Mouse (Mus musculus) thymus, postnatal 0 days (tissue): ENCODE results near the gene Usf3. TPM values are rescaled to one million over a fixed set of nuclear protein-coding genes. Genes with fewer than 3 reads are reported as not detected.
A peak's percentile ranks its signal among the peaks of the same experiment; 100 is the strongest.

ENCODE experiments used
- DNase-seq: peaks from one replicate; pipeline ENCODE4 v3.0.0-alpha.2; 2015; ENCODE audit warnings: low spot score
- polyA plus RNA-seq: library from polyadenylated mRNA; unstranded; fragments of >200 nt; fragmentation: Nextera tagmentation; extraction: Ambion mirVana; gene quantifications from 2 replicates; pipeline ENCODE4 v1.2.1, GENCODE M21; 2015

The Usf3 gene
- polyA plus RNA-seq, 1 experiment from 2014 or later: 2.9 TPM

GRCm38 (mm10) chr16:44233019-44233418 lies 60.0 kb downstream of the Usf3 start:
- DNase-seq: no peak

DNA sequence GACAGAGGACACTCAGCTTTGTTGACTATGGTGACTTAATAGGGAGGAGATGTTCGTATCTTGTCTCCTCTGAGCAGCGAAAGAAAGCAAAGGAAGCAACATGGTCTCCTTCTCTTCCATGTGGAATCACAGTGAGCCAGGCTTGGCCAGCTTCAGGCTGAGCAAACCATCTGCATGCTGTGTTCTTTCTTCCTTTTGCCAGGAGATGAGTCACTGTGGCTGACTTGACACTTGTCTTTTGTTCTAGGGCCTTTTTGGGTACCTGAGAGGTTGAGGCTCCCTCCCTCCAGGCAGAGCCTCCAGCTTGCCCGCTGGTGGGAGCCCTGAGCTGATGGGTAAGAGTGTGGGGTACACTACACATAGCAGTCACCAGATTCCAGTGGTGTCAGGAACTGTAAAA lies 64.8 kb downstream of the Usf3 start:
- no peak for DNase-seq

GRCm38 (mm10) chr16:44238835-44239263 lies 65.8 kb downstream of the Usf3 start:
- no peak for DNase-seq

- no peak for DNase-seq
These were observed 67.4 kb downstream of the Usf3 start for GRCm38 (mm10) chr16:44240406-44240805.

DNA sequence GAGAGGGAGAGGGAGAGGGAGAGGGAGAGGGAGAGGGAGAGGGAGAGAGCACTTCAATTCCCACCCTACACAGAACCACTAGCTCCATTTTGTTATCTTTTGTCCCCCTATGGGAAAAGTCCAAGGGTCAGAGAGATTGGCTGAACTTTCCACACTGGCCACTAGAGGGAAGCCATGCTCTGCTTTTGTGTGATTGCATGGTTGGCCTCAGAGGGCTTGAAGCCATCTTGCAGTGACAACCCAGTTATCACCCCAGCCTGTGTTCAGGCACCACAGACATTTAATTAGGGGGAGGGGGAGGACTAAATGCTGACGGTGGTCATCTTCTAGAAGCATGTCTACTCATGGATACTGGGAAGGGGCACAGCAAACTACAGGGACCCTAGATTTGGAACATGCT lies 69.6 kb downstream of the Usf3 start:
- peak; percentile 74 for DNase-seq

- DNase-seq: no peak
These were observed 70.3 kb downstream of the Usf3 start for GRCm38 (mm10) chr16:44243323-44243722.

- no peak for DNase-seq
These were observed 76.9 kb downstream of the Usf3 start for GRCm38 (mm10) chr16:44249985-44250384.

DNA sequence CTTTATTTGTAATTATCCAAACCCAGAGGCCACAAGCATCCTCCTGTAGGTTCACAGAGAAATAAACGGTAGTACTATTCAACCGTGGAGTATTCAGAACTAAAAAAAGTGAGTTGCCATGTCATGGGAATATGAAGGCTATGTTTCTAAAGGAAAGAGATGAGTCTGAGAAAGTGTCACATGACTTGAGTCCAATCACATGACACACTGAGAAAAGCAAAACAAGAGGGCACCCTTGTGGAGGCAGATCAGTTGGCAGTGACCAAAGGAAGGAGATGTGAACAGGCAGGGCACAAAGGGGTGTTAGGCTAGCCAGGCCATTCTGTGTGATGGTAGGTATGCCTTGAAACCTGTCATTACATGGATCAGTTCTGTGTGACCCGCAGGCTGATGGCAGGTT lies 79.7 kb downstream of the Usf3 start:
- no peak for DNase-seq

- DNase-seq: no peak
These were observed 81.0 kb downstream of the Usf3 start for GRCm38 (mm10) chr16:44253797-44254634.

GRCm38 (mm10) chr16:44254698-44255097 lies 81.7 kb downstream of the Usf3 start:
- DNase-seq: no peak

- no peak for DNase-seq
These were observed 84.4 kb downstream of the Usf3 start for GRCm38 (mm10) chr16:44257476-44257875.

DNA sequence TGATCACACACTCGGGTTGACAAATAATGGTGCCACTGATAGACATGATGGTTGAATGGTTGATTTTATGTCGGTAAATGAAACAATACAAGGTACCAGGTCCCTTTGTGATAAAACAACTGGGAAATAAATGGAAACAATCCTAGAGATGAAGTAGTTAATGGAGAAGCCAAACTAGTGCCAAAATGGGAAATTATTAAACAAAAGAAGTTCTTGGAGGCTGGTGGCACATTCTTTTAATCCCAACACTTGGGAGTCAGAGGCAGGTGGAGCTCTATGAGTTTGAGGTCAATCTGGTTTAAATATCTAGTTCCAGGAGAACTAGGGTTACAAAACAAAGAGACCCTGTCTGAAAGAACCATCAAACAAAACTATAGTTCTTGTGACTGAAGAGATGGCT lies 91.9 kb downstream of the Usf3 start:
- DNase-seq: no peak

- DNase-seq: no peak
These were observed 92.5 kb downstream of the Usf3 start for GRCm38 (mm10) chr16:44265562-44265961.

DNA sequence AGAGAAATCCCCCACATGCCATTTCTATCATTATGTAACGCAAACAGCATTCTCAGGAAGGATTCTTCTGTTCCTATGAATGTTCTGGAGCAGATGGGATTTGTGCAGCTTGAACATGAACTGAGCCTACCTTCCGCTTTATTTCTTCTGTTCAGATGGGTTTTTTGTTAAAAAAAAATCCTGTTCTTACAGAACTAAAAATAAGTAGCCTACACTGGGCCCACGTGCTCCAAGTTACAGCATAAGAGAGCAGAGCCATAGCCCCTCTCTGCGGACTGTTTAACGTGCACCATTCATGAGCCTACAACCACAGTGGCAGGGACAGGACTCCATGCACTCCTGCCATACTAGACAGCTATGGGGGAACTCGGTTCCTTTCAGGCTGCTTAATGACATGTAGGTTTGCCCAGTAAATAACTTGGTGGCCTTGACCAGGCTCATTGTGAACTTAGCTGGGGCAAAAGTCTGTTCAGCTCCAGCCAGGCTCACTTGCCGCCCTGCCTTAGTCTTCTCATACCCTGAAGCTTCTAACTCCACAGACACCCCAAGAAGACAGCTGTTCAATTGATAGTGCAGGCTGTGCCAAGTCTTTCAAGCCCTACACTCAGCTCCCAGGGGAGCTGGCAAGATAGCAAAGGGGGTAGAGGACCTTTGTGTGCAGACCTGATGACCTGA lies 95.6 kb downstream of the Usf3 start:
- DNase-seq: no peak

DNA sequence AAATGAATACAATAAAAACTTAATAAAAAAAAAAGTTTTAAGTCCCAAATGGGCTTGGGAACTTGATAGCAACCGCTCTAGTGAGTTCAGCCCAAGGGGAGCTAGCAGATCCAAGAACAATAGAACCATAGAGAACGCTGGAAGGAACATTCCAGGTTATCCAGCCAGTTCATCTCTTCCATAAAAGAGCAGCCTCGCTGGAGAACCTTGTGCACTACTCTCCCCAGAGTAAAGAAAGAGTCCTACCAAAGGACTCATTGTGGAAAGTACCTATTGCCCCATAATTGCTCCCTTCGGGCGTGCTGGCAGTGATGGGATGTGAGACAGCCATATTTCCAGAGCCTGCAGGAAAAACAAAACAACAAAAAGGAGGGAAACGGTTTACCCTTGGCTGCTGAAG lies 96.5 kb downstream of the Usf3 start:
- no peak for DNase-seq

DNA sequence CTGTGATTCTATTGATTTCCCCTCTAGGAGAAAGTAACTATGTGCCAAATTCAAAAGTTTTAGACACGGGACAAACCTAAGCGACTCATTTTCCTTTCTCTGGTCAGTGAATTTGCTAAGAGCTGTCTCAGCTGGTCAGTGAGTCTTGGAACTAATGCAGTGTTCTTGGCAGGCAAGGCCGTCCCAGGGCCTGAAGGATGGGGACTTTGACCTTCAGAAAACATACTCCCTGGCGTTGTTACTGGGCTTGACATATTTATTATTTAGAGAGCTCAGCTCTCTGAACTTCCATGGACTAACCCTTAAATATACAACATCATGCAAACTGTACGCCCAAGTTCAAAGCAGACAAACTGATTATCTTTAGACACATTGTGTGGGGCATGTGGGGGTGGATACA lies 97.6 kb downstream of the Usf3 start:
- DNase-seq: no peak

- DNase-seq: no peak
These were observed 98.5 kb downstream of the Usf3 start for GRCm38 (mm10) chr16:44271371-44272038.

Other genes starting within 250 kb of the Usf3 start
- gene Qtrt2, start 246.4 kb upstream of the Usf3 start, polyA plus RNA-seq: 15.3 and 16.0 TPM in 2 replicates
- gene Zdhhc23, start 193.5 kb upstream of the Usf3 start, polyA plus RNA-seq: 1.7 and 2.8 TPM in 2 replicates
- gene Gramd1c, start 109.9 kb upstream of the Usf3 start, polyA plus RNA-seq: 2.7 and 3.2 TPM in 2 replicates
- 44.0 and 47.0 TPM in 2 replicates for gene Atp6v1a, start 33.5 kb upstream of the Usf3 start, polyA plus RNA-seq
- 87.4 and 89.4 TPM in 2 replicates for gene Naa50, start 33.4 kb upstream of the Usf3 start, polyA plus RNA-seq
- 2.9 and 3.6 TPM in 2 replicates for gene Sidt1, start 159.9 kb downstream of the Usf3 start, polyA plus RNA-seq
- gene Spice1, start 173.9 kb downstream of the Usf3 start, polyA plus RNA-seq: 16.5 and 16.9 TPM in 2 replicates
- 0.16 and 0.22 TPM in 2 replicates for gene Cfap44, start 221.6 kb downstream of the Usf3 start, polyA plus RNA-seq